Comparison of ENCODE assay signal across 25 mouse cellular contexts in genomic region chr4:48458436-48458835, GRCm38 (mm10).
"Had no signal": no experiment of that assay in that cellular context is flagged by ENCODE, and none has a peak within 500 bp of the region (broad histone marks: within the 10 kb centered on the region; RNA-seq: fewer than 3 reads in every experiment).

No protein-coding gene starts in this region.

- ATAC-seq: hindbrain, embryonic 16.5 days; inflammation-experienced regulatory T-cells, adult 6 months; intestine, embryonic 15.5 days; intestine, postnatal 0 days; liver, embryonic 12.5 days had no signal

- H3K4me3 ChIP-seq: heart, embryonic 10.5 days; heart, embryonic 12.5 days; hindbrain, embryonic 10.5 days; hindbrain, embryonic 12.5 days; intestine, embryonic 15.5 days; layer of hippocampus, adult 2 months; limb, embryonic 13.5 days; limb, embryonic 15.5 days; liver, embryonic 12.5 days had no signal

- DNase-seq: gastrocnemius, postnatal 14 days; heart, adult 18-20 months; heart, postnatal 10 days; heart, postnatal 4 days; kidney, adult 18-20 months; kidney, adult 8-10 months; kidney, postnatal 10 days; kidney, postnatal 25 days; kidney, postnatal 4 days; layer of hippocampus, postnatal 36 days; left cerebral cortex, postnatal 4 days had no signal

- H3K27ac ChIP-seq: heart, embryonic 10.5 days; hindbrain, embryonic 10.5 days; hindbrain, embryonic 12.5 days; hindbrain, embryonic 14.5 days; intestine, embryonic 15.5 days; layer of hippocampus, adult 2 months; limb, embryonic 13.5 days; limb, embryonic 15.5 days; liver, embryonic 12.5 days; liver, embryonic 14.5 days had no signal
